Mouse (Mus musculus) MEL (cell line): ENCODE results near the gene Rbks.

Experiments
- CTCF ChIP-seq, 3 experiments: IDR thresholded peaks in 2 of 3; conservative IDR thresholded peaks in 1 of 3; 2 replicates each; pipeline ENCODE4 v1.5.1; 2011 to 2012; ENCODE audit warnings: low read length in 3 of 3, low read depth in 2 of 3, mild to moderate bottlenecking in 2 of 3, improper control_type of control experiment in 1 of 3, inconsistent platforms in 1 of 3, mixed read lengths in 1 of 3, moderate library complexity in 1 of 3; ENCODE audit not compliant: control insufficient read depth in 1 of 3, insufficient read depth in 1 of 3, poor library complexity in 1 of 3, severe bottlenecking in 1 of 3
- EP300 ChIP-seq, 2 experiments: IDR thresholded peaks; 2 replicates each; pipeline ENCODE4 v1.6.1; 2011; ENCODE audit warnings: improper control_type of control experiment in 2 of 2, low read length in 2 of 2, low read depth in 1 of 2, mild to moderate bottlenecking in 1 of 2
- GABPA ChIP-seq: IDR thresholded peaks from 2 replicates; pipeline ENCODE4 v1.6.1; 2012; ENCODE audit warnings: low read depth, mild to moderate bottlenecking, inconsistent platforms, low read length, improper control_type of control experiment, moderate library complexity
- GATA1 ChIP-seq: IDR thresholded peaks from 2 replicates; pipeline ENCODE4 v1.6.1; 2011; ENCODE audit warnings: low read depth, low read length, improper control_type of control experiment
- KAT2A ChIP-seq: conservative IDR thresholded peaks from 2 replicates; pipeline ENCODE4 v1.6.1; 2012; ENCODE audit warnings: low read depth, low read length, improper control_type of control experiment, inconsistent platforms
- MAFK ChIP-seq: IDR thresholded peaks from 2 replicates; pipeline ENCODE4 v1.6.1; 2011; ENCODE audit warnings: low read depth, mild to moderate bottlenecking, low read length, improper control_type of control experiment, borderline replicate concordance
- MEF2A ChIP-seq: IDR thresholded peaks from 2 replicates; pipeline ENCODE4 v1.6.1; 2014; ENCODE audit warnings: low read depth, mild to moderate bottlenecking, inconsistent platforms, low read length, improper control_type of control experiment; ENCODE audit not compliant: poor library complexity, insufficient replicate concordance, severe bottlenecking; ENCODE audit errors: extremely low read depth
- POLR2A ChIP-seq, 2 experiments: IDR thresholded peaks; 2 replicates each; pipeline ENCODE4 v1.6.1; 2011 to 2012; ENCODE audit warnings: low read length in 2 of 2, mild to moderate bottlenecking in 2 of 2, control low read depth in 1 of 2, improper control_type of control experiment in 1 of 2, low read depth in 1 of 2, moderate library complexity in 1 of 2; ENCODE audit not compliant: control insufficient read depth in 1 of 2, insufficient read depth in 1 of 2, poor library complexity in 1 of 2
- TBP ChIP-seq: IDR thresholded peaks from 2 replicates; pipeline ENCODE4 v1.8.0; 2011; ENCODE audit warnings: low read depth, low read length, improper control_type of control experiment
- USF1 ChIP-seq: IDR thresholded peaks from 2 replicates; pipeline ENCODE4 v1.6.1; 2014; ENCODE audit warnings: low read depth, mild to moderate bottlenecking, inconsistent platforms, low read length, improper control_type of control experiment, moderate library complexity
- ZKSCAN1 ChIP-seq: IDR thresholded peaks from 2 replicates; pipeline ENCODE4 v1.6.1; 2012; ENCODE audit warnings: low read depth, mild to moderate bottlenecking, inconsistent platforms, low read length, improper control_type of control experiment, moderate library complexity
- ZNF384 ChIP-seq: IDR thresholded peaks from 2 replicates; pipeline ENCODE4 v1.6.1; 2012; ENCODE audit warnings: low read depth, mild to moderate bottlenecking, inconsistent platforms, low read length, improper control_type of control experiment

- peak; percentile 29 to 63; a peak in 3 of 4 replicates for TF ChIP-seq EP300 (IDR thresholded peaks at IDR 0.05; ENCODE audit: low read depth in 1 of 2, low read length in 2 of 2)
- peak; percentile 84 for TF ChIP-seq GATA1
- no peak for TF ChIP-seq ZNF384
- TF ChIP-seq GABPA = no peak
- TF ChIP-seq TBP = 0 out of 2 replicates have a peak, but pooled peaks have one; percentile 10
- no peak for TF ChIP-seq USF1
- no peak for TF ChIP-seq MEF2A
- no peak for TF ChIP-seq CTCF (IDR thresholded peaks at IDR 0.05 in 2 of 3, conservative IDR thresholded peaks at IDR 0.05 in 1 of 3; ENCODE audit: control insufficient read depth in 1 of 3, insufficient read depth in 1 of 3, low read depth in 2 of 3, low read length in 3 of 3, poor library complexity in 1 of 3, severe bottlenecking in 1 of 3)
- TF ChIP-seq MAFK = no peak
- TF ChIP-seq ZKSCAN1 = no peak
- TF ChIP-seq KAT2A = no peak
- TF ChIP-seq POLR2A (IDR thresholded peaks at IDR 0.05; ENCODE audit: control insufficient read depth in 1 of 2, insufficient read depth in 1 of 2, low read depth in 1 of 2, low read length in 2 of 2, poor library complexity in 1 of 2) = no peak
Observed at GRCm38 (mm10) chr5:31725885-31726284, 28.5 kb upstream of the Rbks start.
